Mouse (Mus musculus) thymus, postnatal 36 days (tissue): Measurements from ENCODE around the gene Gm21312.
"Not testable (repeated sequence)": the region's sequence is repeated elsewhere in the genome, so short reads cannot be mapped to it uniquely, and the experiment has no call there.

Experiments
- DNase-seq, 2 experiments: peaks; one replicate each; pipeline ENCODE4 v3.0.0; 2022; ENCODE audit warnings: mixed read lengths in 2 of 2

Gene Gm21312

GRCm38 (mm10) chr10:104176724-104177123 is at the start of gene Gm21312:
Gm21312 (plus strand) TSS chr10:104177024.
- not testable (repeated sequence) for DNase-seq

DNA sequence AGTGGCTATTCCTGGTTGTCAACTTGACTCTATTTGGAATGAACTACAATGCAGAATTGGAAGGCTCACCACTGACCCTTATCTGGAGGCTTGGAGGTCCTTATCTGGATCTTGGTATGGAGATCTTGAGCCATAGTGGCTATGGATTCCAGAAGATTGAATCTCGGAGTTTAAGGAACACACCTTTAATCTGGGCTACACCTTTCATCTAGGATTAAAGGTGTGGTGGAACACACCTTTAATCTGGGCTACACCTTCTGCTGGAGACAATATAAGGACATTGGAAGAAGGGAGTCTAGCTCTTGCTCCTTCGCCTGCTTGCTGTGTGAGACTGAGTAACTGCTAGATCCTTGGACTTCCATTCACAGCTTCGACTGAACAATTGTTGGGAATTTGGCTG is 34.1 kb upstream of the Gm21312 start, which contains the start of gene Gm21293:
Gene Gm21293 (plus strand): TSS at position 301 of the 400 bp plus-strand sequence.
- DNase-seq = not testable (repeated sequence)

- DNase-seq = not testable (repeated sequence)
Measured at GRCm38 (mm10) chr10:104151197-104151596, 25.6 kb upstream of the Gm21312 start, which contains the start of gene Gm6763. Gm6763 (plus strand) TSS chr10:104151497.

- not testable (repeated sequence) for DNase-seq
Measured at GRCm38 (mm10) chr10:104159706-104160105, 17.1 kb upstream of the Gm21312 start, which contains the start of gene Gm8764. Gm8764 (plus strand) TSS chr10:104160006.

DNA sequence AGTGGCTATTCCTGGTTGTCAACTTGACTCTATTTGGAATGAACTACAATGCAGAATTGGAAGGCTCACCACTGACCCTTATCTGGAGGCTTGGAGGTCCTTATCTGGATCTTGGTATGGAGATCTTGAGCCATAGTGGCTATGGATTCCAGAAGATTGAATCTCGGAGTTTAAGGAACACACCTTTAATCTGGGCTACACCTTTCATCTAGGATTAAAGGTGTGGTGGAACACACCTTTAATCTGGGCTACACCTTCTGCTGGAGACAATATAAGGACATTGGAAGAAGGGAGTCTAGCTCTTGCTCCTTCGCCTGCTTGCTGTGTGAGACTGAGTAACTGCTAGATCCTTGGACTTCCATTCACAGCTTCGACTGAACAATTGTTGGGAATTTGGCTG is 8.6 kb upstream of the Gm21312 start, which contains the start of gene Gm21304:
Gene Gm21304 (plus strand): TSS at position 301 of the 400 bp plus-strand sequence.
- DNase-seq = not testable (repeated sequence)

DNA sequence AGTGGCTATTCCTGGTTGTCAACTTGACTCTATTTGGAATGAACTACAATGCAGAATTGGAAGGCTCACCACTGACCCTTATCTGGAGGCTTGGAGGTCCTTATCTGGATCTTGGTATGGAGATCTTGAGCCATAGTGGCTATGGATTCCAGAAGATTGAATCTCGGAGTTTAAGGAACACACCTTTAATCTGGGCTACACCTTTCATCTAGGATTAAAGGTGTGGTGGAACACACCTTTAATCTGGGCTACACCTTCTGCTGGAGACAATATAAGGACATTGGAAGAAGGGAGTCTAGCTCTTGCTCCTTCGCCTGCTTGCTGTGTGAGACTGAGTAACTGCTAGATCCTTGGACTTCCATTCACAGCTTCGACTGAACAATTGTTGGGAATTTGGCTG is 8.4 kb downstream of the Gm21312 start, which contains the start of gene Gm20765:
Gene Gm20765 (plus strand): TSS at position 301 of the 400 bp plus-strand sequence.
- not testable (repeated sequence) for DNase-seq

- not testable (repeated sequence) for DNase-seq
Measured at GRCm38 (mm10) chr10:104193742-104194141, 16.9 kb downstream of the Gm21312 start, which contains the start of gene Gm4340. Gm4340 (plus strand) TSS chr10:104194042.

DNA sequence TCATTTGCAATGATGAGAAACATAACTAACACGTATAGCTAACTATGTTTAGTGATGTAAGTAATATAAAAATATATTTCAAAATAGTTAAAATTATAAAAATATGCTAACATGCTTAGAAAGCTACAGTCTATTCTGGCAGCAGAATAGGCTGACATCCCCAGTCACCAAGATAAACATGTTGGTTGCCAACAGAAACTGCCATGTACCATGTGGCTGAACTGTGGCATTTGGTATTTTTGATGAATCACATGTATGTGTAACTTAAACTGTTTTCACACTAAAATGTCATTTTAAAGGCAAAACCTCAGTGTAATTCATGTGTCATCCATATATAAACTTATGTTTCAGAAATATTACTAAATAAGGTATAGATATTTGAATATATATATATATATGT is 32.8 kb downstream of the Gm21312 start:
- DNase-seq = no peak

GRCm38 (mm10) chr10:104210268-104210990 is 33.6 kb downstream of the Gm21312 start:
- no peak for DNase-seq

GRCm38 (mm10) chr10:104214527-104214926 is 37.7 kb downstream of the Gm21312 start:
- no peak for DNase-seq

- DNase-seq = no peak
Measured at GRCm38 (mm10) chr10:104220303-104221021, 43.6 kb downstream of the Gm21312 start.
